Mouse (Mus musculus) MN1 (cell line): ENCODE results near the gene Tll1.

Experiments
- DNase-seq: peaks from one replicate; pipeline ENCODE4 v3.0.0-alpha.2; 2016; ENCODE audit warnings: low spot score

The Tll1 gene

GRCm38 (mm10) chr8:64206024-64206385 is at the start of gene Tll1:
TSS of gene Tll1 (minus strand) at chr8:64206271.
- no peak for DNase-seq

- no peak for DNase-seq
These were observed 32.6 kb upstream of the Tll1 start for GRCm38 (mm10) chr8:64238645-64239044.

GRCm38 (mm10) chr8:64221600-64221999 is 15.5 kb upstream of the Tll1 start:
- no peak for DNase-seq

GRCm38 (mm10) chr8:64217644-64218043 is 11.6 kb upstream of the Tll1 start:
- no peak for DNase-seq

GRCm38 (mm10) chr8:64216252-64216651 is 10.2 kb upstream of the Tll1 start:
- no peak for DNase-seq

GRCm38 (mm10) chr8:64215374-64215773 is 9.3 kb upstream of the Tll1 start:
- DNase-seq, result no peak

- no peak for DNase-seq
These were observed 8.8 kb upstream of the Tll1 start for GRCm38 (mm10) chr8:64214906-64215305.

GRCm38 (mm10) chr8:64206411-64206861 is 365 bp upstream of the Tll1 start:
- DNase-seq, result no peak

GRCm38 (mm10) chr8:64205321-64206023 is 599 bp downstream of the Tll1 start:
- DNase-seq, result no peak

- no peak for DNase-seq
These were observed 1.2 kb downstream of the Tll1 start for GRCm38 (mm10) chr8:64204801-64205311.

- DNase-seq, result no peak
These were observed 1.9 kb downstream of the Tll1 start for GRCm38 (mm10) chr8:64204167-64204566.

- no peak for DNase-seq
These were observed 7.7 kb downstream of the Tll1 start for GRCm38 (mm10) chr8:64198326-64198725.

- DNase-seq, result no peak
These were observed 12.7 kb downstream of the Tll1 start for GRCm38 (mm10) chr8:64193421-64193820.

GRCm38 (mm10) chr8:64187881-64188280 is 18.2 kb downstream of the Tll1 start:
- no peak for DNase-seq

GRCm38 (mm10) chr8:64176931-64177330 is 29.1 kb downstream of the Tll1 start:
- DNase-seq, result no peak

GRCm38 (mm10) chr8:64174916-64175315 is 31.2 kb downstream of the Tll1 start:
- DNase-seq, result no peak

- DNase-seq, result no peak
These were observed 32.3 kb downstream of the Tll1 start for GRCm38 (mm10) chr8:64173759-64174158.

GRCm38 (mm10) chr8:64152899-64153891 is 52.9 kb downstream of the Tll1 start:
- no peak for DNase-seq

- no peak for DNase-seq
These were observed 53.8 kb downstream of the Tll1 start for GRCm38 (mm10) chr8:64152216-64152804.

GRCm38 (mm10) chr8:64136593-64136992 is 69.5 kb downstream of the Tll1 start:
- DNase-seq, result no peak

GRCm38 (mm10) chr8:64107190-64107589 is 98.9 kb downstream of the Tll1 start:
- no peak for DNase-seq

GRCm38 (mm10) chr8:64073396-64073795 is 132.7 kb downstream of the Tll1 start:
- DNase-seq, result no peak
